Mouse (Mus musculus) telencephalon, adult 2 months (tissue): ENCODE results near the gene Sestd1.

ENCODE experiments used
- DNase-seq: peaks from one replicate; pipeline ENCODE4 v3.0.0-alpha.2; 2011; ENCODE audit warnings: low read depth, low spot score

Sestd1 gene

GRCm38 (mm10) chr2:77212885-77213284 is 67.5 kb downstream of the Sestd1 start:
- no peak for DNase-seq

GRCm38 (mm10) chr2:77206951-77207350 is 73.4 kb downstream of the Sestd1 start:
- DNase-seq, result no peak

GRCm38 (mm10) chr2:77203916-77204315 is 76.5 kb downstream of the Sestd1 start:
- DNase-seq, result peak; percentile 23

- peak; percentile 64 for DNase-seq
These were observed 78.5 kb downstream of the Sestd1 start for GRCm38 (mm10) chr2:77201900-77202299.

- no peak for DNase-seq
These were observed 79.3 kb downstream of the Sestd1 start for GRCm38 (mm10) chr2:77200958-77201614.

- no peak for DNase-seq
These were observed 80.0 kb downstream of the Sestd1 start for GRCm38 (mm10) chr2:77200379-77200778.

- no peak for DNase-seq
These were observed 82.1 kb downstream of the Sestd1 start for GRCm38 (mm10) chr2:77198246-77198645.

- DNase-seq, result no peak
These were observed 83.6 kb downstream of the Sestd1 start for GRCm38 (mm10) chr2:77196819-77197218.

GRCm38 (mm10) chr2:77195056-77195455 is 85.3 kb downstream of the Sestd1 start:
- DNase-seq, result no peak

- no peak for DNase-seq
These were observed 88.6 kb downstream of the Sestd1 start for GRCm38 (mm10) chr2:77191811-77192210.

GRCm38 (mm10) chr2:77190891-77191290 is 89.5 kb downstream of the Sestd1 start:
- no peak for DNase-seq

GRCm38 (mm10) chr2:77190301-77190700 is 90.1 kb downstream of the Sestd1 start:
- no peak for DNase-seq

- DNase-seq, result no peak
These were observed 90.7 kb downstream of the Sestd1 start for GRCm38 (mm10) chr2:77189671-77190070.

- no peak for DNase-seq
These were observed 92.9 kb downstream of the Sestd1 start for GRCm38 (mm10) chr2:77187501-77187900.

- no peak for DNase-seq
These were observed 93.5 kb downstream of the Sestd1 start for GRCm38 (mm10) chr2:77186912-77187311.

- no peak for DNase-seq
These were observed 96.3 kb downstream of the Sestd1 start for GRCm38 (mm10) chr2:77184049-77184571.

GRCm38 (mm10) chr2:77183646-77184045 is 96.7 kb downstream of the Sestd1 start:
- DNase-seq, result no peak

- DNase-seq, result no peak
These were observed 97.4 kb downstream of the Sestd1 start for GRCm38 (mm10) chr2:77182996-77183380.

GRCm38 (mm10) chr2:77182271-77182995 is 98.0 kb downstream of the Sestd1 start:
- no peak for DNase-seq

GRCm38 (mm10) chr2:77177472-77177871 is 102.9 kb downstream of the Sestd1 start:
- DNase-seq, result no peak

GRCm38 (mm10) chr2:77176413-77176812 is 104.0 kb downstream of the Sestd1 start:
- DNase-seq, result no peak

- no peak for DNase-seq
These were observed 105.0 kb downstream of the Sestd1 start for GRCm38 (mm10) chr2:77175411-77175810.

- DNase-seq, result no peak
These were observed 106.1 kb downstream of the Sestd1 start for GRCm38 (mm10) chr2:77174313-77174712.
